In the genomic region with DNA sequence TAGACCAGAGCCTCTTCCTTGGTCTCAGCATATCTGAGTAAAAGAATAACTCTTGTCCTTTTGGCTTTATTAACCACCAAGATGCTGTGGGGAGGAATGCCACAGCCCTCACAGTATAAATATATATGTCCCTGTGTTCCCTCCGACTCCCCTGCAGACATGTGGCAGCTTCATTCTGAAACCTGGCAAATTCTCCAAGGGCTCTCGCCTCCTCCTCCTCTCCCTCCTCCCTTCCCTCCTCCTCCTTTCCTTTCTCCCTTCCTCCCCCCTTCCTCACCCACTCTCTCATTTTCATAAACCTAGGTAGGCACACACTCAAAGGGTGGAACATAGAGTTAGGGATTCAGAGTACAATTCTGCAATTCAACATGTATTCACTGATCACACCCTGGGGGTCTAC, we compare ENCODE assay signal across 28 mouse cellular contexts. TPM values are rescaled to one million over a fixed set of nuclear protein-coding genes. Genes with fewer than 3 reads are reported as not detected.
"Had no signal": no experiment of that assay in that cellular context is flagged by ENCODE, and none has a peak within 500 bp of the region (broad histone marks: within the 10 kb centered on the region; RNA-seq: fewer than 3 reads in every experiment).

No protein-coding gene starts in this region.

- H3K27ac ChIP-seq: heart, adult 2 months; heart, embryonic 13.5 days; heart, embryonic 15.5 days; hindbrain, embryonic 13.5 days; hindbrain, embryonic 15.5 days; hindbrain, postnatal 0 days; kidney, embryonic 15.5 days; kidney, postnatal 0 days; layer of hippocampus, adult 2 months; limb, embryonic 10.5 days; limb, embryonic 12.5 days; liver, embryonic 13.5 days had no signal

- DNase-seq: forebrain, postnatal 0 days; gastrocnemius, postnatal 14 days; gastrocnemius, postnatal 36 days; heart, adult 11 months; heart, adult 2 months; heart, postnatal 14 days; heart, postnatal 36 days; kidney, adult 11 months; kidney, adult 2 months; kidney, adult 9 months; kidney, postnatal 14 days; kidney, postnatal 36 days; liver; liver, embryonic 13.5 days had no signal

- H3K4me3 ChIP-seq: heart, adult 2 months; heart, embryonic 13.5 days; heart, embryonic 15.5 days; hindbrain, embryonic 13.5 days; hindbrain, embryonic 15.5 days; kidney, embryonic 15.5 days; layer of hippocampus, adult 2 months; limb, embryonic 10.5 days; limb, embryonic 12.5 days; liver, embryonic 13.5 days had no signal

- ATAC-seq: forebrain, postnatal 0 days; hindbrain, postnatal 0 days; intestine, embryonic 16.5 days had no signal

RNA-seq across cellular contexts. Expression of gene Cacng3, which starts 56.1 kb away (rescaled TPM):
- total RNA-seq: gastrocnemius, adult 18-20 months; gastrocnemius, adult 8-10 months; gastrocnemius, postnatal 36 days; heart, adult 2 months; heart, postnatal 36 days; hematopoietic stem cell, adult 5-6 weeks had no signal
